Mouse (Mus musculus): ENCODE data around the gene Pmel. TPM values are rescaled to one million over a fixed set of nuclear protein-coding genes. Genes with fewer than 3 reads are reported as not detected.

Pmel gene
- polyA plus RNA-seq, 1 experiment from 2014 or later, result 0.63 TPM

DNA sequence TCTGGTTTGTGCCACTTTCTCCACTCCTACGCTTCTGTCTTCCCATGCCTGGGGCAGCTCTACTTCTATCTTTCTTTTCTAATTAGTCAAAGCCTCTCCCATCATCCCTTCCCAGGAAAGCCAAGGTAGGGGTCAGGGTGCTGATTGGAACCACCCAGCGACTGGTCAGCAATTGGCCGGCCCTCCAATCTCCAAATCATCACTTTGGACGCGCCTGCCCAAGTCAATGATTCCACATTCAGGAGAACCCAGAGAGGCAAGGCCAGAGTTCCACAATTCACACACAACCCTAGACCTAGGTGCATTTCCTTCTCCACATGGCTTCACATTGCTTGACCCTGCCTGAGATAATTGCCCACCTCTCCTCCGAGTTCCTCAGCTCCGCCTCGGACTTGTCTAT is 40.2 kb downstream of the Pmel start:
- H3K27me3 ChIP-seq (ENCODE audit: control insufficient read depth, insufficient read depth, low read length), result peaks cover 12% of the 10 kb centered on the region
- WGBS, result 16% methylated on average over 8 of the region's 8 CpGs
- peak overlapping the region; percentile 68 for H3K9ac ChIP-seq (replicated peaks; ENCODE audit: low read depth, low read length)
- no peak overlapping the region for H3K27ac ChIP-seq (ENCODE audit: low read depth, low read length)
- peaks cover 7% of the 10 kb centered on the region; the same call in 1 of the 2 replicates for H3K4me1 ChIP-seq (ENCODE audit: control insufficient read depth, insufficient read depth, low read length)
- no peaks in the 10 kb centered on the region for H3K9me3 ChIP-seq (ENCODE audit: control insufficient read depth, low read length)
- H3K4me2 ChIP-seq (ENCODE audit: low read depth, low read length), result peak overlapping the region; percentile 91
- no peaks in the 10 kb centered on the region for H3K36me3 ChIP-seq (ENCODE audit: control insufficient read depth, insufficient read depth, low read length)
- ATAC-seq (ENCODE audit: low read depth), result no peak
- peak overlapping the region; percentile 59 for H3K4me3 ChIP-seq (ENCODE audit: low read depth, low read length)

DNA sequence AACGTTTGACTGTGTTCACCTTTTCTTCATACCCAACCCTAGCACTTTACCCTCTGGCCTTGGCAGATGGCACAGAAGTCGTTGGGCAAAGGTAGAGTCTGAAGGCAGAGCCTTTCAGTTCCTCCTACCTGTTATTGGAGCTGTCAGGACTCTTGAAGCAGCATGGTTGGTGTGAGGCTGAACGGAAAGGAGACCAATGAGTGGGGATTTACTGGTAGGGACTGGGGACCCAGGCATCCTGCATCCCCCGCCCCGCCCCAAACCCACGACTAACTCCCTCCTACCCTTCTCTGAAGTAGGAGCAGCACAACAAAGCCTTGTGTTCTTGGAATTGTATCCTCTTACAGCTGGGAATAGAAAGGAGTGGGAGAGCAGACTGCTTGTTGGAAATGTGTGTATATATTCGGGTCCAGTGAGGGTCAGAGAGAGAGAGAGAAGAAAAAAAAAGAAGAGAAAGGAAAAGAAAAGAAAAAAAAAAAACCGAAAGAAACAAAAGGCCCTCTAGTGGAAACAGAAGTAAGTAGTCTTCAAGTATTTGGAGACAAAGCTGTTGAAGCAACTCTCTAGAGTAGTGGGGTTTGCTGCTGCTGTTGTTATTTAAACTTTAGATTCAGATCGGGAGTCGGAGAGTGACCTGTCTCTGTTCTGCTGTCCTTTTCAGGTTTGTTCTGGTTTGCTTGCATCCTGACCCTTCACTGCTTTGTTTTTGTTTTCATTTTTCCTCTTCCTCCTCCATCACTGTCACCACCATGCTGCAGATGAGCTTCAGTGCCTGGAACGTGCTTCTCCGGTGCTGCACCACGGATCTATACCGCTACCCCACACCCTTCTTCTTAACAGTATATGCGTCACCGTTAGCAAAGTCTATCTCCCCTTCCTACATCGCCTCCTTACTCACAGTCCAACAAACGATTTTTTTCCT is 40.9 kb downstream of the Pmel start, which contains the start of gene Dgka:
Gene Dgka (minus strand): TSS at position 176 of the 922 bp plus-strand sequence.
- 25% methylated on average over 18 of the region's 18 CpGs for WGBS
- Histone ChIP-seq H3K4me1 (ENCODE audit: control insufficient read depth, insufficient read depth, low read length) (peaks cover 12% of the 10 kb centered on the region), H3K4me2 (ENCODE audit: low read depth, low read length) (peak within 1 kb of the TSS; percentile 91), H3K9ac (replicated peaks; ENCODE audit: low read depth, low read length) (peak within 1 kb of the TSS; percentile 68), H3K9me3 (ENCODE audit: control insufficient read depth, low read length) (no peaks in the 10 kb centered on the region), H3K27ac (ENCODE audit: low read depth, low read length) (no peak within 1 kb of the TSS), H3K27me3 (ENCODE audit: control insufficient read depth, insufficient read depth, low read length) (peaks cover 12% of the 10 kb centered on the region), H3K4me3 (ENCODE audit: low read depth, low read length) (peak within 1 kb of the TSS; percentile 59), H3K36me3 (ENCODE audit: control insufficient read depth, insufficient read depth, low read length) (no peaks in the 10 kb centered on the region)
- ATAC-seq (ENCODE audit: low read depth), result no peak

- no peaks in the 10 kb centered on the region for H3K9me3 ChIP-seq (ENCODE audit: control insufficient read depth, low read length)
- 93% methylated on average over 10 of the region's 10 CpGs for WGBS
- H3K4me3 ChIP-seq (ENCODE audit: low read depth, low read length), result no peak overlapping the region
- H3K27ac ChIP-seq (ENCODE audit: low read depth, low read length), result no peak overlapping the region
- H3K9ac ChIP-seq (replicated peaks; ENCODE audit: low read depth, low read length), result no peak overlapping the region
- no peak overlapping the region for H3K4me2 ChIP-seq (ENCODE audit: low read depth, low read length)
- no peak for ATAC-seq (ENCODE audit: low read depth)
- H3K4me1 ChIP-seq (ENCODE audit: control insufficient read depth, insufficient read depth, low read length), result peaks cover 12% of the 10 kb centered on the region
- H3K27me3 ChIP-seq (ENCODE audit: control insufficient read depth, insufficient read depth, low read length), result peaks cover 12% of the 10 kb centered on the region
- no peaks in the 10 kb centered on the region for H3K36me3 ChIP-seq (ENCODE audit: control insufficient read depth, insufficient read depth, low read length)
These were observed 42.1 kb downstream of the Pmel start for GRCm38 (mm10) chr10:128745946-128746613.

- Histone ChIP-seq H3K36me3 (ENCODE audit: control insufficient read depth, insufficient read depth, low read length) (no peaks in the 10 kb centered on the region), H3K9ac (replicated peaks; ENCODE audit: low read depth, low read length) (peak overlapping the region; percentile 77), H3K27ac (ENCODE audit: low read depth, low read length) (peak overlapping the region; percentile 93), H3K9me3 (ENCODE audit: control insufficient read depth, low read length) (no peaks in the 10 kb centered on the region), H3K4me3 (ENCODE audit: low read depth, low read length) (peak overlapping the region; percentile 76), H3K4me1 (ENCODE audit: control insufficient read depth, insufficient read depth, low read length) (peaks cover 12% of the 10 kb centered on the region), H3K4me2 (ENCODE audit: low read depth, low read length) (peak overlapping the region; percentile 94), H3K27me3 (ENCODE audit: control insufficient read depth, insufficient read depth, low read length) (peaks cover 9% of the 10 kb centered on the region)
- no peak for ATAC-seq (ENCODE audit: low read depth)
- WGBS, result 46% methylated on average over 9 of the region's 9 CpGs
These were observed 43.1 kb downstream of the Pmel start for GRCm38 (mm10) chr10:128746972-128747645.

- WGBS, result under 1% methylated on average over 36 of the region's 36 CpGs
- Histone ChIP-seq H3K27ac (ENCODE audit: low read depth, low read length) (peak within 1 kb of the TSS; percentile 93), H3K27me3 (ENCODE audit: control insufficient read depth, insufficient read depth, low read length) (peaks cover 3% of the 10 kb centered on the region), H3K9me3 (ENCODE audit: control insufficient read depth, low read length) (no peaks in the 10 kb centered on the region), H3K4me2 (ENCODE audit: low read depth, low read length) (peak within 1 kb of the TSS; percentile 94), H3K4me3 (ENCODE audit: low read depth, low read length) (peak within 1 kb of the TSS; percentile 76), H3K36me3 (ENCODE audit: control insufficient read depth, insufficient read depth, low read length) (no peaks in the 10 kb centered on the region), H3K9ac (replicated peaks; ENCODE audit: low read depth, low read length) (peak within 1 kb of the TSS; percentile 77), H3K4me1 (ENCODE audit: control insufficient read depth, insufficient read depth, low read length) (peaks cover 12% of the 10 kb centered on the region)
- ATAC-seq (ENCODE audit: low read depth), result peak; percentile 51
These were observed 43.8 kb downstream of the Pmel start, which contains the start of gene Pym1 for GRCm38 (mm10) chr10:128747646-128748251. Pym1 (plus strand) TSS chr10:128747889.

DNA sequence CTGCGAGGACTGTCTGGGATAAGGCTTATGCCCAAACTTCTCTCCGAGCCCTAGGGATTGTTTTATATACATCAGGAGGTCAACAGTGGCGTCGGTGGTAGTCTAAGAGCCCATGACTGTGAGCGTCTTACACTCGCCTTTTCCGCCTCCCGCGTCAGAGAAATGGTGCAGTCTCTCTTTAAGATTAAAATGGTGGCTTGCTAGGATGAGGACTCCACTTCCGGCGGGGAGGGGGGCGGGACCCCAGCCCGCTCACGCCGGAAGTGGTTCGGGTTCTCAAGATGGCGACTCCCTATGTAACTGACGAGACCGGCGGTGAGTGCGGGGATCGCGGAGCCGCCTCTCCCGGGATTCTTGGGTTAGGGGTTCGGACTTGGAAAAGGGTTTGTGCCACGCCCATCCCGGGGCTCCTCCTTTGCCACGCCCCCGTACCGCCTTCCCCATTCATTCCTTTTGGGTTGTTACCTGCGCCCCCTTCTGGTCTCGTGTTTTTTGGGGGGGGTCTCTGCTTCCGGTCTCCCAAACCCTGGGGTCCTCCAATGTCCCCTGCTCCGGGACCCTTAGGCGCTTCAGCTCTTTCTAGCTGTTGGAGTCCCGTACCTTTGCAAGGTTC is 44.4 kb downstream of the Pmel start:
- peaks cover 3% of the 10 kb centered on the region for H3K27me3 ChIP-seq (ENCODE audit: control insufficient read depth, insufficient read depth, low read length)
- H3K27ac ChIP-seq (ENCODE audit: low read depth, low read length), result peak overlapping the region; percentile 93
- peak overlapping the region; percentile 94 for H3K4me2 ChIP-seq (ENCODE audit: low read depth, low read length)
- H3K36me3 ChIP-seq (ENCODE audit: control insufficient read depth, insufficient read depth, low read length), result 0 out of 2 replicates have a peak, but pooled peaks cover 3% of the 10 kb centered on the region
- H3K9ac ChIP-seq (replicated peaks; ENCODE audit: low read depth, low read length), result peak overlapping the region; percentile 77
- peak overlapping the region; percentile 76 for H3K4me3 ChIP-seq (ENCODE audit: low read depth, low read length)
- peak; percentile 94 for ATAC-seq (ENCODE audit: low read depth)
- WGBS, result under 1% methylated on average over 37 of the region's 37 CpGs
- peaks cover 12% of the 10 kb centered on the region for H3K4me1 ChIP-seq (ENCODE audit: control insufficient read depth, insufficient read depth, low read length)
- no peaks in the 10 kb centered on the region for H3K9me3 ChIP-seq (ENCODE audit: control insufficient read depth, low read length)
